Comparison of ENCODE assay signal across 10 mouse cellular contexts in genomic region chr3:60615057-60615606, GRCm38 (mm10).
DNase-seq lines count a peak whose midpoint lies in the region; ATAC-seq and TF ChIP-seq lines count a peak whose summit lies in the region.
"Had no signal": no experiment of that assay in that cellular context is flagged by ENCODE, and none has a peak within 500 bp of the region (broad histone marks: within the 10 kb centered on the region; RNA-seq: fewer than 3 reads in every experiment).

No protein-coding gene starts in this region.

- peaks cover 9% of the 10 kb centered on the region; the same call in 1 of the 2 replicates for H3K4me1 ChIP-seq in heart, embryonic 16.5 days (ENCODE audit: control insufficient read depth, insufficient read depth, low read length)
- peaks cover 3% of the 10 kb centered on the region; the same call in 1 of the 2 replicates for H3K4me1 ChIP-seq in heart, embryonic 12.5 days (replicated peaks)
- H3K4me1 ChIP-seq in lung, embryonic 16.5 days (replicated peaks; ENCODE audit: control insufficient read depth, insufficient read depth, low read length) = peaks cover 9% of the 10 kb centered on the region; the same call in 1 of the 2 replicates
- H3K4me1 ChIP-seq in lung, adult 2 months (ENCODE audit: control insufficient read depth, insufficient read depth, low read length) = peaks cover 6% of the 10 kb centered on the region

- ATAC-seq in heart, embryonic 16.5 days (replicated peaks; ENCODE audit: extremely low read depth, insufficient read depth, low FRiP score) = peak; percentile 63; the same call in 1 of the 2 replicates
- ATAC-seq in heart, embryonic 12.5 days (ENCODE audit: insufficient number of reproducible peaks, low FRiP score) = no peak
- ATAC-seq in lung, embryonic 16.5 days (ENCODE audit: low read depth) = peak; percentile 48; the same call in 1 of the 2 replicates
- no peak for ATAC-seq in megakaryocyte, adult 5-6 weeks (ENCODE audit: poor library complexity, severe bottlenecking)

- no peak overlapping the region for H3K4me2 ChIP-seq in heart, embryonic 16.5 days (ENCODE audit: low read depth, low read length)
- no peak overlapping the region for H3K4me2 ChIP-seq in heart, embryonic 12.5 days
- H3K4me2 ChIP-seq in lung, embryonic 16.5 days (ENCODE audit: low read depth, low read length) = no peak overlapping the region

- H3K4me3 ChIP-seq in heart, embryonic 16.5 days (ENCODE audit: low read length) = no peak overlapping the region
- no peak overlapping the region for H3K4me3 ChIP-seq in heart, embryonic 12.5 days
- no peak overlapping the region for H3K4me3 ChIP-seq in lung, embryonic 16.5 days (ENCODE audit: low read length)
- H3K4me3 ChIP-seq in lung, adult 2 months (replicated peaks; ENCODE audit: extremely low read depth, low read depth, low read length) = no peak overlapping the region

- H3K27me3 ChIP-seq in heart, embryonic 16.5 days (ENCODE audit: control insufficient read depth, insufficient read depth, low read length) = no peaks in the 10 kb centered on the region
- H3K27me3 ChIP-seq in heart, embryonic 12.5 days (replicated peaks) = no peaks in the 10 kb centered on the region
- H3K27me3 ChIP-seq in lung, embryonic 16.5 days (ENCODE audit: control insufficient read depth, insufficient read depth, low read depth, low read length) = no peaks in the 10 kb centered on the region

- H3K27ac ChIP-seq in heart, embryonic 16.5 days (ENCODE audit: low read length) = no peak overlapping the region
- no peak overlapping the region for H3K27ac ChIP-seq in heart, embryonic 12.5 days (ENCODE audit: poor library complexity, severe bottlenecking)
- H3K27ac ChIP-seq in lung, embryonic 16.5 days (ENCODE audit: low read length) = no peak overlapping the region

- H3K36me3 ChIP-seq in heart, embryonic 16.5 days (ENCODE audit: control insufficient read depth, insufficient read depth) = peaks cover 21% of the 10 kb centered on the region
- peaks cover 21% of the 10 kb centered on the region for H3K36me3 ChIP-seq in heart, embryonic 12.5 days
- peaks cover 19% of the 10 kb centered on the region for H3K36me3 ChIP-seq in lung, embryonic 16.5 days (ENCODE audit: control insufficient read depth, insufficient read depth, low read length)

- no peak overlapping the region for H3K9ac ChIP-seq in heart, embryonic 16.5 days (ENCODE audit: low read length)
- H3K9ac ChIP-seq in heart, embryonic 12.5 days = no peak overlapping the region
- no peak overlapping the region for H3K9ac ChIP-seq in lung, embryonic 16.5 days (ENCODE audit: low read length)

- TF ChIP-seq CTCF in lung, adult 2 months (IDR thresholded peaks at IDR 0.05; ENCODE audit: insufficient read depth, low read length) = no peak

- no peak for TF ChIP-seq POLR2A in lung, adult 2 months (IDR thresholded peaks at IDR 0.05; ENCODE audit: borderline replicate concordance, extremely low read depth, low read depth, low read length)

- no peak for DNase-seq in lung, adult 2 months
- peak; percentile 40 for DNase-seq in brain, adult 2 months (ENCODE audit: low read depth, low spot score)
- DNase-seq in kidney, postnatal 36 days = peak; percentile 73 to 81
- no peak for DNase-seq in lung, postnatal 36 days
- DNase-seq: cerebellum, adult 8-10 months; lung, postnatal 14 days had no signal

- 64% methylated on average over 11 of the region's 11 CpGs for WGBS in heart, embryonic 16.5 days
- 74% methylated on average over 11 of the region's 11 CpGs for WGBS in heart, embryonic 12.5 days
- WGBS in lung, embryonic 16.5 days = 62% methylated on average over 11 of the region's 11 CpGs
- WGBS in lung, adult 2 months = 65% methylated on average over 11 of the region's 11 CpGs

- H3K9me3 ChIP-seq in heart, embryonic 16.5 days (replicated peaks; ENCODE audit: control insufficient read depth, low read length) = no peaks in the 10 kb centered on the region
- H3K9me3 ChIP-seq in heart, embryonic 12.5 days (replicated peaks) = no peaks in the 10 kb centered on the region
- no peaks in the 10 kb centered on the region for H3K9me3 ChIP-seq in lung, embryonic 16.5 days (ENCODE audit: control insufficient read depth, low read length)

Comparison
In these comparisons a context has a peak if more than half of its experiments do, and no peak if none do; other contexts are left out.
1. ATAC-seq: peak in heart, embryonic 16.5 days (single experiment) and lung, embryonic 16.5 days (single experiment); none in heart, embryonic 12.5 days (single experiment) and megakaryocyte, adult 5-6 weeks (single experiment).
2. DNase-seq: peak in brain, adult 2 months (single experiment) and kidney, postnatal 36 days (2 of 2); none in lung, adult 2 months (single experiment) and lung, postnatal 36 days (single experiment).